Mouse (Mus musculus) stomach, postnatal 0 days (tissue): ENCODE data around the gene Vangl1.

ENCODE experiments used
- CTCF ChIP-seq: IDR thresholded peaks from 2 replicates; pipeline ENCODE4 v1.5.1; 2016; ENCODE audit warnings: antibody characterized with exemption, low read depth, mild to moderate bottlenecking, moderate library complexity
- EP300 ChIP-seq: optimal IDR thresholded peaks from 2 replicates; pipeline ENCODE3; 2016; ENCODE audit warnings: antibody characterized with exemption

- TF ChIP-seq CTCF = no peak
- no peak for TF ChIP-seq EP300
These were observed 72.7 kb downstream of the Vangl1 start for GRCm38 (mm10) chr3:102131627-102132324.
